Mouse (Mus musculus) urinary bladder, adult 18-20 months (tissue): ENCODE data around the gene Map3k11.

Source experiments
- DNase-seq, 2 experiments: peaks; one replicate each; pipeline ENCODE4 v3.0.0; 2022; ENCODE audit warnings: low spot score in 2 of 2, mixed read lengths in 2 of 2

Map3k11 gene

DNA sequence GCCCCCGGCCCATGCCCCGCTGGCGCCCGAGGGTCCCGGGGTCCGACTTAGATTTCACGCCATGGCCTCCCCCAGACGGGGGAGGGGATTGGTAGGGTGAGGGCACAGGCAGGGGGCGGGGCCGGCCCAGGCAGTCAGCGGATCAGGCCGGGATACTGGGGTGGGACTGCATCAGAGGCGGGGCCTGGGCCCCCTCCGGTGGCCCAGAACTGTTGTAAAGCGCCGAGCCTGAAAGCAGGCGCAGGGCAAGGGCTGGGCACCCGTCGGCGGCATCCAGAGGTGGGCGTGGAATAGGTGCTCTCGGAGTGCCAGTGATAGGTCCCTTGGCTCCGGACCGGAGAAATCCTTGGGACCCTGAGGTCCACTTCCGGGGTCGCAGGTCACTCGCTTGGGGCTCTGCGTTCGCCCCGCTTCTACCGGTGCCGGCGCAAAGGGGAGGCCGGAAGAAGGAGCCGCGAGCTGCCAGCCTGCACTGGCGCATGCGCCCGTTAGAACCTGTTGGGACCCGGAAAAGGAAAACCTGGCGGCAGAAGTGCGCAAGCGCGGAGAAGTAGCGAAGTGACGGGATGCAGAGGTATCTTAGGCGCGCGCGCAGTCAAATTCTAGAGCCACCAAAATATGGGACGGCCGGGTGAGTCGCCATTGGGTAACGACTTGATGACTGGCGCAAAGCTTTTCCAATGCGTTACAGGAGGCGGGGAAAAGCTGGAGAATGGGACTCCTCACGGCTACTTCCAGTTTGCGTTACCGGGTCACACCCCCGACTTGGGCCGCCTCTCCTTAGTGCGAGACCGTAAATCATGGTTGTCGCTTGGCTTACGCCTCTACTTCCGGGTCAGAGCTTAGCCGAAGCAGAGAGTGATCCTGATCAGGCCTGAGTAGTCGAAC, at the start of gene Map3k11, which contains the start of gene Pcnx3:
Map3k11 (plus strand) TSS at position 543 of the 888 bp plus-strand sequence.
Pcnx3 (minus strand) TSS at position 709 of the 888 bp plus-strand sequence.
- DNase-seq = peak; percentile 87 to 97

DNA sequence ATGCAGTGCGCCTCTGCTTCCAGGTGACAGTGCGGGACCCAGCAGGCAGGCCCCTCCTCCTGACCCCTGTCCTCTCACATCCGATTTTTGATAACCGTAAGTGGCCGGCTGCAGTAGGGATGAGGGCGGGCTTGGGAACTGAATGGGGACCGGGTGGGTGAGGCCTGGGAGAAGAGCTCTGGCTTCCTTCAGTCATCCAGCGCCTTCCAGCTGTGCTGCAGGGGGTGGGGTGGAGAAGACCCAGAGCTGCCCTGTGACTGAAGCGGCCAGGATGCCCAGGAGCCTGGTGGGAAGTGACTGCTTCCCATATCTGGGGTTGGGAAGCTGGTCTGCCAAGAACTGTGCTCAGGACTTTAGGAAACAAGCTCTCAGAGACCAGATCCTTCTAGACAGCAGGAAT, 48.2 kb upstream of the Map3k11 start:
- no peak for DNase-seq

DNA sequence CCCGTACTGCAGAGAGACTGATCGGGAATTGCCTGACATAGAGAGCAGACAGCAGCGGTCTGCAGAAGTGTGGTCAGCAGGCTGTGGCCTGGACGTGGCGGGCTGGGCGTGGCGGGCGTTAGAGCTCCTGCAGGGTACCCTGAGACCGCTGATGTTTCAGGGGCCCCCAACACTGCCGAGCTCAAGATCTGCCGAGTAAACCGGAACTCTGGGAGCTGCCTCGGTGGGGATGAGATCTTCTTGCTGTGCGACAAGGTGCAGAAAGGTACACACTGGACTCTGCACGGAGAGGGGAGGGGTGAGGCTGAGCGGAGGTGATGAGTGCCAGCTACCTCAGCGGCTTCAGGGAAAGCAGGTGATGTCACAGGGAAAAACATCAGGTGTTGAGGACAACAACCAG, 47.5 kb upstream of the Map3k11 start:
- DNase-seq = no peak

DNA sequence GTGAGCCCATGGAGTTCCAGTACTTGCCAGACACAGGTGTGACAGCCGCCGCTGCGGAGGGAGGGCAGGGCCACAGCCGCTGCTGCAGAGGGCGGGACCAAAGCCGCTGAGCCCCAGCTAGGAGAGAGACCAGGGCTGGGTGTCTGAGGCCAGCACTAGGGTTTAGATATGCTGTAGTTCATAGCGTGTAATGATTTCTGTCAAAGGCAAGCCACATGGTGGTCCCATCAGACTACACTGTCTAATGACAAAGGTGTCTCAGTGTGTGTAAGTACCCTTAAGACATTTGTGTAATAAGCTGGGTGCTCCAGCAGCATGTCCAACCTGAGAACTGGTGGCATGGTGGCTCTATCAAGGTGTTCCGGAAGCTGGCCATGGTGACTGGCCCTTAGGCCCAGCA, 46.9 kb upstream of the Map3k11 start:
- DNase-seq = no peak

DNA sequence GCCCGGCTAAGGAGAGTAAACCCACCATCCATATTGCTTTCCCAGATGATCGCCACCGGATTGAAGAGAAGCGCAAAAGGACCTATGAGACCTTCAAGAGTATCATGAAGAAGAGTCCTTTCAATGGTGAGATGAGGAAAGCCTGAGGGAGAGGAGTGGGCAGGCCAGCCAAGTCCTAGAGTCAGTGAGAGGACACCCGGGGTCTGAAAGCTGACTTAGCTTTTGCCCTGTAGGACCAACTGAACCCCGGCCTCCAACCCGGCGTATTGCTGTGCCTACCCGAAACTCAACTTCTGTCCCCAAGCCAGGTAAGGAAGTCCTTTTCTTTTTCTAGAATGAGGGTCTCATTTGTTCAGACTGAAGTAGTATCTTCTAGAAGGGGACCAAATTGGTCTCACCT, 43.3 kb upstream of the Map3k11 start:
- DNase-seq = no peak

DNA sequence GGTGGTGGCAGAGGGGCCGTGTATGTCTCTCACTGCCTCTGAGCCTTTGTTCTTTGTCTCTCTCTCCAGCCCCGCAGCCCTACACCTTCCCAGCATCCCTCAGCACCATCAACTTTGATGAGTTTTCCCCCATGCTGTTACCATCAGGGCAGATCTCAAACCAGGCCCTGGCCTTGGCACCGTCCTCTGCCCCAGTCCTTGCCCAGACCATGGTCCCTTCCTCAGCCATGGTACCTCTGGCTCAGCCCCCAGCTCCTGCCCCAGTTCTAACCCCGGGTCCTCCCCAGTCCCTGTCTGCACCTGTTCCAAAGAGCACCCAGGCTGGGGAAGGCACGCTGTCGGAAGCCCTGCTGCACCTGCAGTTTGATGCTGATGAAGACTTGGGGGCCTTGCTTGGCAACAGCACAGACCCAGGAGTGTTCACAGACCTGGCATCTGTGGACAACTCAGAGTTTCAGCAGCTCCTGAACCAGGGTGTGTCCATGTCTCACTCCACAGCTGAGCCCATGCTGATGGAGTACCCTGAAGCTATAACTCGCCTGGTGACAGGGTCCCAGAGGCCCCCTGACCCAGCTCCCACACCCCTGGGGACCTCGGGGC, 41.7 kb upstream of the Map3k11 start:
- DNase-seq = no peak

DNA sequence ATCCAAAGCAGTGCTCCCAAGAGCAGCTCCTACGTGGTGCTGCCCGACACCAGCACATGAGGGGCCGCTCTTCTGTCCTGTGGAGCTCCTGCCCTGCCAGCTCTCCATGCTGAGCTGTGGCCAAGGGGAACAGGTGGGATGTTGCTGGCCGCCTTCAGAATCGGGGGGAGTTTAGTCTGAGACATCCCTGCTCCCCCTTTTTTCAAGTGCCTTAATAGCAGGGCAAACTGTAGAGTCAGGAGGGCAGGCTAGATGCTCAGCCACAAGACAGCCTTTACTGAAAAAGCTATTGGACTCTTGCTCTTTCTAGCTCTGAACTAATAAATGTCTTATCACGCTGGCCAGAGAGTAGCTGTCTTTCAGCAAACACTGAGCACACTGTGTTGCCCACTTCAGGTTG, 40.8 kb upstream of the Map3k11 start:
- no peak for DNase-seq

DNA sequence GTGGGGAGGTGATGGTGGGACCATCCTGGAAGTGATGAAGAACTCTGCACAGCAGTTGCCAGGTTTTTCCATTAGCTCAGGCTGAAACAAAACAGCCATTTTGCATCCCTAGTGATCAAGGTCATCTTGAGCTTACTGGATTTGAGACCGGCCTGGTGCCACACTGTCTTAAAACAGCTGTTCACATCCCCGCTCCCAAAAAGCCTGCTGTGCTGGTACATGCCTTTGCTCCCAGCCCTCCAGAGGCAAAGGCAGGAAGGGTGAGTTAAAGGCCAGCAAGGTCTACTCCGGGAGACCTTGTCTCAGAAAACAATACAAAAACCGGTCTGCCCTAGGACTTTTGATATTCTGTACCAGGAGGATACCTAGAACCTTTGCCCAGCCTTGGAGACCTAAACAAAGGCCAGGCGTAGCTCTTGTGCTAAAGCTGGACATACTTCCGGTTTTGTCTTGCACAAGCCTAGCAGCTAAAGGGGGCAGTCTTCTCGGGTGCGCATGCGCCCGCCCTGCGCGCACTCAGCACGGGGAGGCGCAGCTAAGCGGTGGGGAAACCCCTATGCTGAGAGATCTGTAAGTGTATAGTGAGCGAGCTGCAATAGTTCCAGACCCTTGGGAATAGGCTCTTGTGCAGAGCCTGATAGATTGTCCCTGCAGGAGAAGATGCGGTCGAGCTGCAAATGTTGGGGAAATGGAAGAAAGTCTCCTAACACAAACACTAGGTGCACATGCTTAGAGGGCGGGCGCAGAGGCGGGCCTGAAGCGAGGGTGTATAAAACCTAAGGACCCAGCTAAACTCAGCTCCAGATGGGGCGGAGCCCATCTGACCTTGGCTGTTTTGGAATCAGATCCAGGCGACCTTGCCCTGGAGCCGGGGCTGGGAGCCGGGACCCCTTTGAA, 39.9 kb upstream of the Map3k11 start:
- DNase-seq = peak; percentile 63 to 77

DNA sequence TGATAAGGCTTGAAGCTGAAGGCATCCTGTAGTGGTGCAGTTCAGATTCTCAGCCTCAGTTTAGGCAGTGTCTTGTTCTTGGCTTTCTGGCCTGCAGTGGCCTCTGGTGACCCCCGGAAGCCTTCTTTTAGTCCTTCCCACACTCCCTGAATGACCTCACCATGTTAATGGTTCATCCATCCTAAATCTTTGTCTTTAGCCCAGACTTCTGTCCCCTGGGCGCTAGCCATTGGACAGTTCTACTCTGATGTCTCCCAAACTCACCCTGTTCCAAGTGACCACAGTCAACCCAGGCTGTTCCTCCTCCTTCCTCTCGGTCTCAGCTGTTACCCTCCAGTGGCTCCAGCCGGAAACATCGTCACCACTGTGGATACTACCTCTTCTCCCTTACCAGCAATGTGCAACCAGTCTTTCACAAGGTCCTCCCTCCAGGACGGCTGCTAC, 39.2 kb upstream of the Map3k11 start:
- DNase-seq = no peak

DNA sequence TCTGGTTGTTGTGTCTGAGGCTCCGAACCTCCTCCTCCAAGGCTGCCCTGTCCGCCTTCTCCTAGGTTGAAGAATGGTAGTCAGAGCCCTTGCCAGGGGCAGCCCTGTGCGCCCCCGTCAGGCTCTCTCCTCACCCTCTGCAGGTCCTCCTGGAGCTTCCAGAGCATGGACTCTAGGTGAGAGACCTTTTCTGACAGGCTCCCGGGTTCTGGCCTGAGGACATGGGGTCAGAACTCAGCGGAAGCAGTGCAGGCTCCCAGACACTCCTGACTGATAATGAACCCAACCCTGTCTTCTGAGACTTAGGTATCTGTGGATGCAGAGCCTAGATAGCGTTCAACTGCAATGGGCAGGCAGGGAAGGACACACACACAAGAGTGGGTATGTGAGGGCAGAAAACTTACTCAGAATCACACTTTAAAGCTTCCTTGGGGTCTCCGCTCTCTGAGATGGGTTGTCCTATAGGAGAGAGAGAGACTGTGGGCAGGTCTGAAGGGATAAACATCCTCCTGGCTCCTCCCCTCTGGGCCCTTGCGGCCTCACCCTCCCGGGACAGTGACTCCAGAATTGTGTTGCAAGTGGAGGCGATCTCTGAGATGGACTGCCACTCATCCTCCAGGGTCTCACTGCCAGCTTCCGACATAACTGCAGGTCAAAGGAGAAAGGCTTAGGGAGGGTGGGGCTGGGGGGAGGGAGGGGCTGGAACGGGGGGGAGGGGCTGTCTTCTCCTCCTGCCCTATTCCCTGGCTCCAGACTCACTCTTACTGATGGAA, 36.9 kb upstream of the Map3k11 start:
- no peak for DNase-seq

DNA sequence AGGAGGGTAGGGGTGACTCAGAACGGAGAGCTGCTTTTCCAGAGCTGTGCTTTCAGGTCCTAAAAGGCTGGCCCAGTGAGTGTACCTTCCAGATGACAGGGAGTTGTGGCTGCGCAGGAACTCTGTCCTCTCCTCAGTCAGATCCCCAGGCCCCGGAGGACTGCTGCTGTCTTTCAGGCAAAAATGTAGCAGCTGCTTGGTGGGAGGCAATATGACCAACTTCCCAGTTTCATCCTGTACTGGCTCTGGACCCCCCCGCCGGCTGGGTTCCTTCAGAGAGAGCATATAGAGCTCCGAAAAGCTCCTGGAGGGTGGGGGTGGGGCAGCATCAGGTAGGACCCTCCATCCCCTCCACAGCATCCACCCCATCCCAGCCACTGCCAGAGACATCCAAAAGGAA, 36.0 kb upstream of the Map3k11 start:
- no peak for DNase-seq

DNA sequence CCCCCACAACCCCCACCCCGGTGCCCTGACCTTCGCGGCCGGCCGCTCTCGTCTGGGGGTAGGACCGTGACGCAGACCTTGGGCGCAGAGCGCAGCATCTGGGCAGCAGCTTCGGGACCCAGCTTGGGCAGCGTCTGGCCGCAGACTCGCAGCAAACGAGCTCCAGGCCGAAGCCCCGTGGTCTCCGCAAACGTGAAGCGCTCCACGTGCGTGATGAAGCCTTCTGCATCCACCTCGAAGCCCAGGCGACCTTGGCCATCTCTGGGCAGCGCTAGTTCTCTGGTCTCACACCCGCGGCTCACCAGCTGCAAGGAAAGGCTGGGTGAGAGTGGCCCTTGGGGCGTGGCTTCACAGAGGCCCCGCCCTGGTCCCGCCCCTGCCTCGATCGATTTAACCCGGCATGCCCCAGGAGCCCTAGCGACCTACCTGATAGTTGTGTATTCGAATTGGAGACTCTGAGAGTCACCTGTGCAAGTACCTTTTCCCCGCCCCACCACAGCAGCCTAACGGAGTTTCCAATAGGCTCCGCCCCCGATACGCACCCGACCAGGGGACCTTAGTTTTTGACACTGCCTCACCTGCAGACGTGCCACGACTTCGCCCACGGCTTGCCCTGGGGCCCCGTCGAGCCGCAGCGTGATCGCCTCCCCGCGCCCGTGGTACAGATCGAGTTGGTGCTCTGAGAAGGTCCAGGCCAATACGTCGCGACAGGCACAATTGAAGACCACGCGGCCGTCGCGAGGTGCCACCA, 34.4 kb upstream of the Map3k11 start:
- DNase-seq = peak in 1 of 2 experiments; percentile 46

DNA sequence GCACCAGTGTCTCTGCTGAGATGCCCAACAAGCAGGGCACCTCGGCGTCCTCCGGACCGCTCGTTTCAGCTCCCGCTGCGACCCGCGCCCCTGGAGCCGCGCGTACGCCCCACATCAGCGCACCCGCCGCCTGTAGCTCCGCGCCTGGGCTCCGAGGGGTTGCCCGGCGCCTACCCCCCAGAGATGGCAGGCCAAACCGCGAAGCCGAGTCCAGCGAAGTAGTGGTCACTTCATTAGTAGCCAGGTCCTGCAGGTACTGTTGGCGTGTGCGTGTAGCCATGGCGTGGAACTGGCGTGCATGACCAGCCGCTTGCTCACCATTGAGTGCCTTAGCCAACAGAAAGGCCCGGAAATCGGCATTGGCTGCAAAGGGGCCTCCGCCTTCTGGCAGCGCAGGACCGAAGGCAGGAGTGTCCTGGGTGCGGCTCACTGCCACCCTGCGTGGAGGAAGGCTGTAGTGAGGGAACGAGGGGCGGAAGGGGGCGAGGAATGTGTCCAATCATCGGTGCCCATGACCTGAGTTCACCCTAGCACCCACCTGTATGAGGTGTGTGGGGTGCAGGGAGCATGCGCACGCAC, 33.7 kb upstream of the Map3k11 start:
- DNase-seq = no peak

DNA sequence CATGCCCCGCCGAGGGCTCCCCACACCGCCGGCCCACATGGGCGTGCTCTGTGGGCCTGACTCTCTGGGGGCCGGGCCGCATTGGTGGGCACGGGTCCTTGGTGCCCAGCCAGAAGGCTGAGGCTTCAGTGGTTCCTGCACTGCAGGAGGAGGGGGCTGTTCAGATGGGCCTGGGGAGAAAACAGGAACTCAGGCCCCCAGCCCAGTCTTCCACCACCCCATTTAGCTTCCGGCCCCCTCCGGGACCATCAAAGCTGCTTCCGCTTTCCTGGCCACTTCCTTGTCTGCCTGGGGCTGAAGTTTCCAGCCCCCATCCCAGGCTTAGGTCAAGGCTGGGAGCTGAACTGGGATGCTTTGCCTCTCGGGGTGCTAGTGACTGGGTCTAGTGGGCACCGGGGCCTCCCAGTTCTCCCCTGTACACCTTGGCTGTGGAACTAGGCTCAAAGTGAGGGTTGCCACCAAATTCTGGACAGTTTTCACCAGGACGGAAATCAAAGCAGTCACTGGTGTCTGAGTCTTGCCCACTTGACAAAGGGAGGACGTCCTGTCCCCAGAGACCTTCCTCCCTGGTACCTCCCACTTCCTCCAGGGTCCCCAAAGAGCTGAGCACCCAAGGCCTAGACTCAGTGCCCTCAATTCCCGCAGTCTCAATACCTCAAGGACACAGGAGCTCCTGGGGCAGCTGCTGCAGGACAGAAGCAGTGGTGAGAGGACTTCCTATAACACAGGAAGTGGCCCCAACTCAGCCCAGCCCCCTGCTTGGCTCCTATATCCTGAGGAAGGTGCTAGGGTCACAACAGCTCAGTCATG, 27.4 kb upstream of the Map3k11 start:
- no peak for DNase-seq

DNA sequence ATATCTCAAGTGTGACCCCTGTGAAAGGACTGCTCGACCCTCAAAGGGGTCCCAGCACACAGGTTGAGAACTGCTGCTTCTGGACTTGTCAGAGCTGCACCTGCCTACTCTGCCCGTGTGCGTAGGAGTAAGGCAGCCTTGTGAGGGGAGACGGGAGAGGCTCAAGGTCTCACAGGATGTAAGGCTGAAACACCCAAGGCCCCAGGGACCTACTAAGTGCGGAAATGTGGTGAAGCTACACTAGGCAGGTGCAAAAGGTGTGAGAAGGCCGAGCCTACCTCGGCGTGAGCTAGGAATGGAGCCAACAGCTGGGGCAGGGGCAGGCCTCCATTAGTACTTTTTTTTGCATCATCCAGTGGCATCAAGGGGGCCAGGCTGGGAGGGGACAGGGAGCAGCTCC, 26.2 kb upstream of the Map3k11 start:
- DNase-seq = no peak

DNA sequence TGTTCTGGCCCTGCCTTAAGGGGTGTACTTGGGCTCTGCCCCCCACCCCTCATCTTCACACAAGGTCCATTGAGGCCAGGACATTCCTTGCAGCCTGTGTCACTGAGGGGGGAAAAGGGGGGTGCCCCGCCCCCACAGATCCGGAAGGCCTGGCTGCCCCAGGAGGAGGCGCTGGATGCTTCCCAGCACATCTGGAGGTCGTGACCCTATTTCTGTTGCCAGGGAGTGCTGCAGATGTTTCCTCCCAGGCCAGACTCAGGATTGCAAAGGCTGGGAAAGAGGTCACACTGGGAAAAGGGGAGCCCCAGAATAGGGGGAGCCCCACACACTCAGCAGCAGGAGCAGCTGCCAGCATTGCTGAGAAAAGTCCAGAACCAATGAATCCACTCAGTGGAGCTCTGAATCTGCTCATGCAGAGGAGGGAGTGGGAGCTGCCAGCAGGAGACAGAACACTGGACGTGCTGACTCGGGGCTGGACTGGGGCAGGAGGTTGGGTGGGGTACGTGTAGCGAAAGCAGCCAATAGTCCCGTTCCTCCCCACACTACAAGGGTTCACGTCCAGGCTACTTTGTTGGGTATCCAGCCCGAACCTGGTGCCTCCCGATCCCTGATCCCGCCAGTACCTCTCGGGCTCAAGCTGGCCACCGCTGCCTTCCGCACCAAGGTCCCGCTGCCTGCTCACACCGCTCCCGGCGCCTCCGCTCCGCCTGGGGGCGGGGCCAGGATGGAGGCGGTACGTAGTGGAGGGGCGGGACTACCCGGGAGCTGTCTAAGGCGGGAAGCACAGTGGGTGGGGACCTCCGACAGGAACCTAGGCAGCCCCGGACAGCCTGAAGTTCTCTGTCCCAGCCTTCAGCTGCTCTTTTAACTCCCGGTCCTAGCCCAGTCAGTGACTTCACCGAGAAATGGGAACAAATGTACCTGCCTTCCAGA, 25.3 kb upstream of the Map3k11 start, which contains the start of gene Sipa1:
Sipa1 (minus strand) TSS at position 727 of the 933 bp plus-strand sequence.
- peak; percentile 90 to 97 for DNase-seq

DNA sequence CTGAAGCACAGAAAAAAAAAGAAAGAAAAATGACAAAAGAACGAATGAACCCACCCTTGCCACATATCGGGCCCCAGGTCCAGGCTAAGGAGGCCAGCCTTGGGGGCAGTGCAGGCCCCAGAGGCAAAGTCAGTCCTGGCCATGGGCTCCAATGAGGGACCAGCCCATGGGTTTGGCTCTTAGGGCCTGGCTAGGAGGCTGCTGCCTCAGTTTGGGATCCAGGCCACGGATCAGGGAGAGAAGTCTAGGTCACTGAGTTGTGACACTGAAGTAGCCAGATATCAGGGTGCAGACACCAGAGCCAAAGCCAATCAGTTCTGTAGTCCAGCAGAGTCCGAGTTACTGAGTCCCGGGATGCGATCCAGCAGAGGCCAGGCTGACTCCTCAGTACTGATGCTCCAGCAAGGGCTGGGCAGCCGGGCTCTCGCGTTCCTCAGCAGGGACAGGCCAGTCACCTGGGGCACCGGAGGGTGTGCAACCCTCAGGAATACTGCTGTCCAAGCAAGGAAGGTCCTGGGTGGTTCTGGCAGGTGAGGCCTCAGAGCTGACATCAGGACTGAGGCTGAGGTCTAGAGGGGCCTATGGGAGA, 23.8 kb upstream of the Map3k11 start:
- DNase-seq = no peak

DNA sequence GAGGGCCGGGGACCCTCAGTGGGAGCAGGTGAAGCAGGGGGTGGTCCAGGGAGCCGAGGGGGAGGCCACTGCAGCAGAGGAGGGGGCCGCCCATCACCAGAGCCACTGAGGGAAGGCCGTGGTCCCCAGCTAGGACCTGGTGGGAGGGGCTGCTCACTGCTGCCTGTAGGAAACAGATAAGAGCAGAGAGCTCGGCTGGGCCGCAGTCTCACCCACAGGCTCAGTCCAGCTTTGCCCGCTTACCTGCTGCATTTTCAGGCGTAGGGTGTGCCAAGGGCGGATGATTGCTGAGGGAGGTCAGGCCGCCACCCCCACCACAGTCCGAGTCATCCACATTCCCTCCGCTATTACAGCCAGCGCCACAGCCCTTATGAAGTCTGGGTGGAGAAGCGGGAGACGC, 23.1 kb upstream of the Map3k11 start:
- DNase-seq = no peak
